ENCODE assay signal across 21 mouse cellular contexts in genomic region chr11:75568115-75568511, GRCm38 (mm10). TPM values are rescaled to one million over a fixed set of nuclear protein-coding genes. Genes with fewer than 3 reads are reported as not detected.
DNase-seq lines count a peak whose midpoint lies in the region; ATAC-seq lines count a peak whose summit lies in the region.
"Had no signal": no experiment of that assay in that cellular context is flagged by ENCODE, and none has a peak within 500 bp of the region (broad histone marks: within the 10 kb centered on the region; RNA-seq: fewer than 3 reads in every experiment).

No protein-coding gene starts in this region.

- H3K27me3 ChIP-seq in embryonic facial prominence, embryonic 13.5 days, result no peaks in the 10 kb centered on the region
- H3K27me3 ChIP-seq in embryonic facial prominence, embryonic 10.5 days (replicated peaks; ENCODE audit: low read depth, poor library complexity, severe bottlenecking), result peaks cover 4% of the 10 kb centered on the region
- H3K27me3 ChIP-seq in kidney, embryonic 15.5 days, result no peaks in the 10 kb centered on the region
- H3K27me3 ChIP-seq in intestine, embryonic 15.5 days (replicated peaks), result no peaks in the 10 kb centered on the region
- H3K27me3 ChIP-seq: midbrain, embryonic 15.5 days; neural tube, embryonic 13.5 days had no signal

- no peak for ATAC-seq in embryonic facial prominence, embryonic 13.5 days (ENCODE audit: insufficient number of reproducible peaks, insufficient read depth, low FRiP score, low TSS enrichment, low read depth)
- 0 out of 2 replicates have a peak, but pooled peaks have one; percentile 30 for ATAC-seq in kidney, embryonic 15.5 days (replicated peaks; ENCODE audit: low FRiP score)
- ATAC-seq in intestine, embryonic 15.5 days, result no peak
- ATAC-seq: hindbrain, postnatal 0 days; midbrain, embryonic 15.5 days had no signal

- H3K79me2 ChIP-seq in macrophage (ENCODE audit: inconsistent target), result peaks cover 37% of the 10 kb centered on the region; the same call in 1 of the 2 replicates

- H3K36me3 ChIP-seq in embryonic facial prominence, embryonic 13.5 days, result no peaks in the 10 kb centered on the region
- H3K36me3 ChIP-seq in embryonic facial prominence, embryonic 10.5 days (replicated peaks), result peaks cover 21% of the 10 kb centered on the region
- H3K36me3 ChIP-seq in kidney, embryonic 15.5 days, result 0 out of 2 replicates have a peak, but pooled peaks cover 6% of the 10 kb centered on the region
- no peaks in the 10 kb centered on the region for H3K36me3 ChIP-seq in intestine, embryonic 15.5 days
- peaks cover 47% of the 10 kb centered on the region for H3K36me3 ChIP-seq in macrophage (ENCODE audit: inconsistent target)

- no peak for DNase-seq in embryonic facial prominence, embryonic 10.5 days (ENCODE audit: low spot score)
- DNase-seq in kidney, postnatal 14 days, result no peak
- no peak for DNase-seq in spleen, postnatal 4 days (ENCODE audit: low spot score in 2 of 2)
- DNase-seq: adrenal gland, adult 8-10 months; heart, postnatal 10 days; kidney, postnatal 36 days; lung, postnatal 4 days; right cerebral cortex, adult 18-20 months; right cerebral cortex, postnatal 4 days; thymus, adult 2 months; thymus, postnatal 4 days had no signal

- peaks cover 19% of the 10 kb centered on the region for H3K4me1 ChIP-seq in embryonic facial prominence, embryonic 13.5 days
- H3K4me1 ChIP-seq in embryonic facial prominence, embryonic 10.5 days, result peaks cover 45% of the 10 kb centered on the region
- peaks cover 41% of the 10 kb centered on the region for H3K4me1 ChIP-seq in kidney, embryonic 15.5 days
- H3K4me1 ChIP-seq in intestine, embryonic 15.5 days (replicated peaks), result peaks cover 55% of the 10 kb centered on the region

- WGBS in embryonic facial prominence, embryonic 13.5 days, result 78% methylated on average over 6 of the region's 6 CpGs
- 81% methylated on average over 6 of the region's 6 CpGs for WGBS in embryonic facial prominence, embryonic 10.5 days
- WGBS in kidney, embryonic 15.5 days, result 79% methylated on average over 6 of the region's 6 CpGs
- WGBS in intestine, embryonic 15.5 days, result 81% methylated on average over 6 of the region's 6 CpGs
- WGBS in macrophage (ENCODE audit: missing documents), result 85% methylated on average over 6 of the region's 6 CpGs

- H3K9ac ChIP-seq in embryonic facial prominence, embryonic 13.5 days, result 0 out of 2 replicates have a peak overlapping the region, but pooled peaks have one; percentile 16
- no peak overlapping the region for H3K9ac ChIP-seq in kidney, embryonic 15.5 days
- no peak overlapping the region for H3K9ac ChIP-seq in intestine, embryonic 15.5 days
- H3K9ac ChIP-seq: midbrain, embryonic 15.5 days; neural tube, embryonic 13.5 days had no signal

- no peak overlapping the region for H3K4me3 ChIP-seq in embryonic facial prominence, embryonic 13.5 days
- H3K4me3 ChIP-seq in embryonic facial prominence, embryonic 10.5 days, result no peak overlapping the region
- H3K4me3 ChIP-seq in kidney, embryonic 15.5 days (replicated peaks), result no peak overlapping the region
- no peak overlapping the region for H3K4me3 ChIP-seq in intestine, embryonic 15.5 days (replicated peaks)
- H3K4me3 ChIP-seq in macrophage (ENCODE audit: inconsistent target), result no peak overlapping the region
- H3K4me3 ChIP-seq: hindbrain, embryonic 10.5 days; left cerebral cortex, adult 2 months; midbrain, embryonic 15.5 days; neural tube, embryonic 13.5 days had no signal

- H3K4me2 ChIP-seq in embryonic facial prominence, embryonic 13.5 days, result no peak overlapping the region
- H3K4me2 ChIP-seq in kidney, embryonic 15.5 days, result no peak overlapping the region
- no peak overlapping the region for H3K4me2 ChIP-seq in intestine, embryonic 15.5 days (replicated peaks)
- H3K4me2 ChIP-seq: heart, embryonic 11.5 days; midbrain, embryonic 15.5 days; neural tube, embryonic 13.5 days had no signal

- no peak overlapping the region for H3K27ac ChIP-seq in embryonic facial prominence, embryonic 13.5 days
- H3K27ac ChIP-seq in embryonic facial prominence, embryonic 10.5 days (replicated peaks), result no peak overlapping the region
- H3K27ac ChIP-seq in kidney, embryonic 15.5 days, result no peak overlapping the region
- H3K27ac ChIP-seq in intestine, embryonic 15.5 days, result 0 out of 2 replicates have a peak overlapping the region, but pooled peaks have one; percentile 33
- peak overlapping the region; percentile 97 for H3K27ac ChIP-seq in macrophage
- H3K27ac ChIP-seq: hindbrain, embryonic 10.5 days; hindbrain, postnatal 0 days; midbrain, embryonic 15.5 days; neural tube, embryonic 13.5 days had no signal

- no peaks in the 10 kb centered on the region for H3K9me3 ChIP-seq in embryonic facial prominence, embryonic 13.5 days
- no peaks in the 10 kb centered on the region for H3K9me3 ChIP-seq in embryonic facial prominence, embryonic 10.5 days
- no peaks in the 10 kb centered on the region; the same call in 1 of the 2 replicates for H3K9me3 ChIP-seq in kidney, embryonic 15.5 days (replicated peaks)
- no peaks in the 10 kb centered on the region for H3K9me3 ChIP-seq in intestine, embryonic 15.5 days
- H3K9me3 ChIP-seq: hindbrain, embryonic 10.5 days; midbrain, embryonic 15.5 days; neural tube, embryonic 13.5 days had no signal

RNA-seq across cellular contexts. Expression of gene Pitpna, which starts 19.8 kb away (rescaled TPM):
- 66.2 and 74.4 TPM in 2 replicates for polyA plus RNA-seq in embryonic facial prominence, embryonic 13.5 days (2015; fragmentation: Nextera tagmentation; extraction: Ambion mirVana)
- polyA plus RNA-seq in embryonic facial prominence, embryonic 10.5 days (2016; fragmentation: Nextera tagmentation; extraction: Ambion mirVana), result 61.5 TPM in 2 replicates
- polyA plus RNA-seq in kidney, embryonic 15.5 days (2015; fragmentation: Nextera tagmentation; extraction: Ambion mirVana), result 77.6 and 83.5 TPM in 2 replicates
- 92.3 and 102 TPM in 2 replicates for polyA plus RNA-seq in intestine, embryonic 15.5 days (2015; fragmentation: Nextera tagmentation; extraction: Ambion mirVana)
- total RNA-seq in macrophage (2018; cell fraction: chromatin; rRNA removed), result 100 to 1,000 TPM in 25 of 26 experiments, 10 to 100 TPM in 1; 81.1 to 352 (median 282) TPM
- 100 to 1,000 TPM; 242 to 357 (median 310) TPM for total RNA-seq in macrophage (2018; cell fraction: cytosol; rRNA removed)
- 100 to 1,000 TPM in 25 of 26 experiments, 10 to 100 TPM in 1; 98.7 to 332 (median 234) TPM for total RNA-seq in macrophage (2018; cell fraction: nucleus; rRNA removed)
- polyA plus RNA-seq in macrophage (2018), result 282 to 582 TPM (median 340 TPM) in 3 replicates

RNA-seq across cellular contexts. Expression of gene Slc43a2, which starts 36.6 kb away (rescaled TPM):
- 3.6 and 4.5 TPM in 2 replicates for polyA plus RNA-seq in embryonic facial prominence, embryonic 13.5 days (2015; fragmentation: Nextera tagmentation; extraction: Ambion mirVana)
- 5.1 and 5.6 TPM in 2 replicates for polyA plus RNA-seq in embryonic facial prominence, embryonic 10.5 days (2016; fragmentation: Nextera tagmentation; extraction: Ambion mirVana)
- 7.5 and 8.0 TPM in 2 replicates for polyA plus RNA-seq in kidney, embryonic 15.5 days (2015; fragmentation: Nextera tagmentation; extraction: Ambion mirVana)
- polyA plus RNA-seq in intestine, embryonic 15.5 days (2015; fragmentation: Nextera tagmentation; extraction: Ambion mirVana), result 11.7 and 12.9 TPM in 2 replicates
- total RNA-seq in macrophage (2018; cell fraction: chromatin; rRNA removed), result 1,000 to 10,000 TPM in 1 of 26 experiments, 100 to 1,000 TPM in 23, 10 to 100 TPM in 2; 27.0 to 1,006 (median 669) TPM
- total RNA-seq in macrophage (2018; cell fraction: cytosol; rRNA removed), result 100 to 1,000 TPM; 216 to 691 (median 376) TPM
- total RNA-seq in macrophage (2018; cell fraction: nucleus; rRNA removed), result 1,000 to 10,000 TPM in 2 of 26 experiments, 100 to 1,000 TPM in 24; 102 to 1,167 (median 672) TPM
- polyA plus RNA-seq in macrophage (2018), result 250 to 450 TPM (median 359 TPM) in 3 replicates

RNA-seq across cellular contexts. Expression of gene Scarf1, which starts 54.8 kb away (rescaled TPM):
- polyA plus RNA-seq in embryonic facial prominence, embryonic 13.5 days (2015; fragmentation: Nextera tagmentation; extraction: Ambion mirVana), result 5.0 and 6.0 TPM in 2 replicates
- 4.8 and 5.1 TPM in 2 replicates for polyA plus RNA-seq in embryonic facial prominence, embryonic 10.5 days (2016; fragmentation: Nextera tagmentation; extraction: Ambion mirVana)
- polyA plus RNA-seq in kidney, embryonic 15.5 days (2015; fragmentation: Nextera tagmentation; extraction: Ambion mirVana), result 15.0 and 15.4 TPM in 2 replicates
- 5.7 TPM in 2 replicates for polyA plus RNA-seq in intestine, embryonic 15.5 days (2015; fragmentation: Nextera tagmentation; extraction: Ambion mirVana)
- 10 to 100 TPM; 12.1 to 48.5 (median 29.0) TPM for total RNA-seq in macrophage (2018; cell fraction: chromatin; rRNA removed)
- total RNA-seq in macrophage (2018; cell fraction: cytosol; rRNA removed), result 10 to 100 TPM in 24 of 26 experiments, 1 to 10 TPM in 2; 8.5 to 34.5 (median 14.6) TPM
- total RNA-seq in macrophage (2018; cell fraction: nucleus; rRNA removed), result 10 to 100 TPM; 17.7 to 87.3 (median 37.1) TPM
- 8.6 to 19.0 TPM (median 16.2 TPM) in 3 replicates for polyA plus RNA-seq in macrophage (2018)

RNA-seq across cellular contexts. Expression of gene Rilp, which starts 58.2 kb away (rescaled TPM):
- 0.41 TPM in 1 of 2 replicates, not detected in the other for polyA plus RNA-seq in embryonic facial prominence, embryonic 13.5 days (2015; fragmentation: Nextera tagmentation; extraction: Ambion mirVana)
- 0.17 and 0.23 TPM in 2 replicates for polyA plus RNA-seq in embryonic facial prominence, embryonic 10.5 days (2016; fragmentation: Nextera tagmentation; extraction: Ambion mirVana)
- polyA plus RNA-seq in kidney, embryonic 15.5 days (2015; fragmentation: Nextera tagmentation; extraction: Ambion mirVana), result 1.3 TPM in 2 replicates
- polyA plus RNA-seq in intestine, embryonic 15.5 days (2015; fragmentation: Nextera tagmentation; extraction: Ambion mirVana), result 1.6 and 2.3 TPM in 2 replicates
- total RNA-seq in macrophage (2018; cell fraction: chromatin; rRNA removed), result 10 to 100 TPM in 15 of 26 experiments, 1 to 10 TPM in 11; 3.7 to 22.4 (median 10.8) TPM
- total RNA-seq in macrophage (2018; cell fraction: cytosol; rRNA removed), result 1 to 10 TPM; 4.2 to 7.6 (median 6.1) TPM
- 10 to 100 TPM in 9 of 26 experiments, 1 to 10 TPM in 17; 3.4 to 18.3 (median 7.3) TPM for total RNA-seq in macrophage (2018; cell fraction: nucleus; rRNA removed)
- polyA plus RNA-seq in macrophage (2018), result 6.6 to 7.4 TPM (median 7.1 TPM) in 3 replicates

Comparison
In these comparisons a context has a peak if more than half of its experiments do, and no peak if none do; other contexts are left out.
1. H3K27ac ChIP-seq: peak in intestine, embryonic 15.5 days (single experiment) and macrophage (single experiment); none in embryonic facial prominence, embryonic 13.5 days (single experiment), embryonic facial prominence, embryonic 10.5 days (single experiment) and kidney, embryonic 15.5 days (single experiment).
2. RNA of gene Slc43a2, which starts 36.6 kb away (polyA plus RNA-seq): 250 to 450 TPM in macrophage; 11.7 to 12.9 TPM in intestine, embryonic 15.5 days, 7.5 to 8.0 TPM in kidney, embryonic 15.5 days, 5.1 to 5.6 TPM in embryonic facial prominence, embryonic 10.5 days and 3.6 to 4.5 TPM in embryonic facial prominence, embryonic 13.5 days; every median in the first group is over 10 times any median in the second.